Mouse (Mus musculus): ENCODE measurements at regions not wholly inside any gene's neighbourhood (a gene's known extent, or its start where the extent isn't known, plus 50 kb on each side); places are given as distances from the start of the nearest gene placed in this dataset.

GRCm38 (mm10) chr10:37323689-37324088 lies 185.0 kb upstream of the Marcks start:
- TF ChIP-seq CTCF (IDR thresholded peaks at IDR 0.05; ENCODE audit: low read depth, low read length) (no peak), POLR2A (IDR thresholded peaks at IDR 0.05; ENCODE audit: insufficient read depth, low read length) (no peak), EP300 (IDR thresholded peaks at IDR 0.05; ENCODE audit: insufficient read depth, low read depth, low read length) (no peak)

Measured in ES-Bruce4 (cell line).